Mouse (Mus musculus) ES-Bruce4 (cell line): Measurements from ENCODE around the gene Igfbp1.

Experiments used
- CTCF ChIP-seq: IDR thresholded peaks from one replicate; pipeline ENCODE4 v1.8.1; 2011; ENCODE audit warnings: low read depth, low read length
- EP300 ChIP-seq: IDR thresholded peaks from 2 replicates; pipeline ENCODE4 v1.6.1; 2011; ENCODE audit warnings: low read depth, low read length; ENCODE audit not compliant: insufficient read depth
- POLR2A ChIP-seq: IDR thresholded peaks from one replicate; pipeline ENCODE4 v1.8.1; 2011; ENCODE audit warnings: low read length; ENCODE audit not compliant: insufficient read depth

DNA sequence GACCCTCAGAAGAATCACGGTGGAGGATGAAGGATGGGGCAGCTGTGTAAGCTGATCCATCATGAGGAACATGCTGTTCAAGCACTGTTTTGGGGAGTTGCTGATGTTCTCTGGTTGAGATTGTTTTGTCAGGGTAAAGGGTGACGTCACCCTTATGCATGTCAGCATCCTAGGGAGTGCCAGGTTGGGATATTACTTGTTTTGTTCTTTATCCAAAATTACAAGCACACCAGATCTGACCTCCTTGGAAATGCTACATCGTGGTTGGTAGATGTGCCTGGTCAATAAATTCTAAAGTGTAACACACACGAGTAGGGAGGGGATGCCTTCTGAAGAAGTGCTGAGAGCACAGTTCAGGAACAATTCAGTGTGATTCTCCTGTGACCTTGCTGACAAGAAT is 41.2 kb upstream of the Igfbp1 start:
- TF ChIP-seq POLR2A (no peak), CTCF (no peak), EP300 (no peak)
